Comparison of ENCODE assay signal across 8 mouse cellular contexts in the genomic region with DNA sequence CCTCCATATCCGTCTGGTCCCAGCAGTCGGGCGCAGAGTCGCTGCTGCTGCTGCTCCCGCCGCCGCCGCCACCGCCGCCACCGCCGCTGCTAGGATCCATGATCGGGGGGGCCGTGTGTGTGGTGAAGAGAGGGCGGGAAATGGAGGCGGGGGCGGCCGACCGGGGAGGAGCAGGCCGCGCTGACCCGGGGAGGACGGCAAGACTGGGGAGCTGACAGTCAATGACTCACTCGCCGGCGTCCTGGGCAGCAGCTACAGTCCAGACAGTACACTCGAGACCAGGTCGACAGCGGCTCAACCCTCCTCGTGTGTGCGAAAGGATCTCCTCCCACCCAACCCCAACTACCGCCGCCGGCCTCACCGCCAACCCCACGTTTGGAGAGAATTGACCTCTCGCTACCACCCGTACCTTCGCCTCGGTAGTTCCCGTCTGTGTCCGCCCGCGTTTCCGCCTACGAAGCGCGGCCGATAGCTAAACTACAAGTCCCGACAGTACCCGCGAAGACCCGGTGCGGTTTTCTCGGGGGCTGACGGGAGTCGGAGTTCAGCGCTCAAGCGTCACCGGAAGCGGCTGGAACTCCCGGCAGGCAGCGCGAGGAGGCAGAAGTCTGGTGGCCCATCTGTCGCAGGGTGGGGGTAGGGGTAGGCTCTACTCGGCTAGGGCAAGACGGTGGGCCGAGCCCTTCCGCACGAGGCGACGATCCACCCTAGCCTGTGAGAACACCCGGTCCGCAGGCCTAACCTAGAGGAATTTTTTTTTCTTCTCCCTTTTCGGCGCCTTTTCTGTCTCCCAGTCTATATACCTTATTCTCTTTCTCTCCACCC. TPM values are rescaled to one million over a fixed set of nuclear protein-coding genes. Genes with fewer than 3 reads are reported as not detected.
DNase-seq lines count a peak whose midpoint lies in the region; ATAC-seq lines count a peak whose summit lies in the region.

A gene (minus strand): TSS at position 428 of the 825 bp plus-strand sequence.

- peak within 1 kb of the TSS; percentile 93 for H3K9ac ChIP-seq in hindbrain, embryonic 12.5 days

- ATAC-seq in hindbrain, embryonic 12.5 days (ENCODE audit: low FRiP score): peak; percentile 98

- WGBS in hindbrain, embryonic 12.5 days: 1% methylated on average over 76 of the region's 76 CpGs

- peaks cover 18% of the 10 kb centered on the region for H3K4me1 ChIP-seq in hindbrain, embryonic 12.5 days

- no peaks in the 10 kb centered on the region for H3K27me3 ChIP-seq in hindbrain, embryonic 12.5 days

- H3K4me3 ChIP-seq in hindbrain, embryonic 12.5 days: peak within 1 kb of the TSS; percentile 100

- no peaks in the 10 kb centered on the region for H3K36me3 ChIP-seq in hindbrain, embryonic 12.5 days

- DNase-seq in NIH3T3 (ENCODE audit: low read depth): peak; percentile 99
- peak; percentile 98 to 99 for DNase-seq in cerebellum, postnatal 10 days
- peak; percentile 98 to 99 for DNase-seq in frontal cortex, postnatal 10 days (ENCODE audit: low spot score in 2 of 2)
- DNase-seq in layer of hippocampus, postnatal 14 days (ENCODE audit: low spot score in 2 of 2): peak; percentile 97 to 99
- DNase-seq in lung, postnatal 14 days: peak; percentile 97
- DNase-seq in retina, adult 2 months (ENCODE audit: low read depth, low spot score): peak; percentile 99
- DNase-seq in thymus, postnatal 36 days: peak; percentile 97 to 99

- no peaks in the 10 kb centered on the region for H3K9me3 ChIP-seq in hindbrain, embryonic 12.5 days (replicated peaks)

- H3K27ac ChIP-seq in hindbrain, embryonic 12.5 days: peak within 1 kb of the TSS; percentile 93

- H3K4me2 ChIP-seq in hindbrain, embryonic 12.5 days (replicated peaks): peak within 1 kb of the TSS; percentile 94

RNA-seq across cellular contexts. Expression of the gene that starts here (rescaled TPM):
- polyA plus RNA-seq in hindbrain, embryonic 12.5 days (2016; fragmentation: Nextera tagmentation; extraction: Ambion mirVana): 98.4 and 109 TPM in 2 replicates
- 10 to 100 TPM; 92.4 to 95.1 TPM for total RNA-seq in layer of hippocampus, postnatal 14 days (2021)

Comparison
In these comparisons a context has a peak if more than half of its experiments do, and no peak if none do; other contexts are left out.
1. Peak in every context shown above with its lines: DNase-seq, ATAC-seq, H3K4me3 ChIP-seq and H3K27ac ChIP-seq.